Mouse (Mus musculus): ENCODE measurements around the gene Tmem189.

GRCm38 (mm10) chr2:167715008-167715407 is 25.4 kb upstream of the Tmem189 start:
- no peak for TF ChIP-seq POLR2A (IDR thresholded peaks at IDR 0.05; ENCODE audit: extremely low read depth, insufficient read depth, low read length)
- no peak for TF ChIP-seq CTCF (IDR thresholded peaks at IDR 0.05; ENCODE audit: extremely low read depth, insufficient read depth, low read length)
